Mouse (Mus musculus) G1E (cell line): ENCODE measurements around the gene Slc43a3.

ENCODE experiments used
- CTCF ChIP-seq: IDR thresholded peaks from 2 replicates; pipeline ENCODE4 v1.5.1; 2012; ENCODE audit warnings: low read depth, low read length, inconsistent platforms, mixed read lengths
- GATA1 ChIP-seq: IDR thresholded peaks from 2 replicates; pipeline ENCODE4 v1.6.1; 2012; ENCODE audit warnings: borderline replicate concordance, low read length, inconsistent platforms, mixed read lengths
- GATA2 ChIP-seq: IDR thresholded peaks from 2 replicates; pipeline ENCODE4 v1.6.1; 2012; ENCODE audit warnings: low read depth, low read length, inconsistent platforms, borderline replicate concordance
- POLR2AphosphoS5 ChIP-seq: IDR thresholded peaks from 2 replicates; pipeline ENCODE4 v1.6.1; 2012; ENCODE audit warnings: low read depth, low read length, inconsistent platforms; ENCODE audit not compliant: insufficient replicate concordance
- TAL1 ChIP-seq: conservative IDR thresholded peaks from 2 replicates; pipeline ENCODE4 v1.6.1; 2012; ENCODE audit warnings: low read depth, low read length, inconsistent platforms, mixed read lengths

DNA sequence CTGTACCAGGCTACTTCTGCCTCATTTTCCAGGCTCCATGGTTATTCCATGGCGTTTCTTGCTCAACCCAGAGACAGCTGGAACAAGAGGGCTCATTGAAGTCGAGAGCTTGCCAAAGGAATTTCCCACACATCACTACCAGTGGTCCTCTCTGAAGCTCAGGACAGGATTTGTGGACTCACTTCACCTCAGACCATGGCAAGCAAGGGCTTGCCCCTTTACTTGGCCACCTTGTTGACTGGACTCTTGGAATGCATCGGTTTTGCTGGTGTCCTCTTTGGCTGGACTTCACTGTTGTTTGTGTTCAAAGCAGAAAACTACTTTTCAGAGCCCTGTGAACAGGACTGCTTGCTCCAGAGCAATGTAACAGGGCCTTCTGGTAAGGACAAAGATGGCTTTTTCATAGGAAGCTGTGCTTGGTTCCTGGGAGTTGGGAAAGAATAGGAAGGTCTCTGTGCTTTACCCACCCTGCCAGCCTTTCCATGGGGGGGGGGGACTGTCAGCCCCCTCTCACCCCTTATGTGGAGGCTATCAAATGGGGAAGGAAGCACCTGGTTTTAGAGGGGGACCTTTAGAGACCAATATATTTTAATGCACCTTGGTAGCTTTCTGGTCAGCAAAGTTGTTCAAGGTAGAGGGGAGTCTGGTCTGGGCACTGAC lies 1.2 kb downstream of the Slc43a3 start:
- TF ChIP-seq CTCF (no peak), POLR2AphosphoS5 (no peak), GATA2 (no peak), GATA1 (no peak), TAL1 (no peak)
